Mouse (Mus musculus) 3T3-L1 (cell line): Measurements from ENCODE around the gene Gbp3.
"Not testable (repeated sequence)": the region's sequence is repeated elsewhere in the genome, so short reads cannot be mapped to it uniquely, and the experiment has no call there.

Experiments
- DNase-seq: peaks from one replicate; pipeline ENCODE4 v3.0.0-alpha.2; 2015; ENCODE audit warnings: low read depth, low spot score

Gbp3 gene

GRCm38 (mm10) chr3:142559632-142560228 is at the start of gene Gbp3:
Gbp3 (plus strand) TSS chr3:142560026.
- DNase-seq, result peak; percentile 67

- no peak for DNase-seq
Measured at GRCm38 (mm10) chr3:142528116-142528515, 31.7 kb upstream of the Gbp3 start.

- no peak for DNase-seq
Measured at GRCm38 (mm10) chr3:142529597-142529996, 30.2 kb upstream of the Gbp3 start.

GRCm38 (mm10) chr3:142530087-142530953 is 29.5 kb upstream of the Gbp3 start, which contains the start of gene Gbp7:
Gbp7 (plus strand) TSS chr3:142530342.
- DNase-seq, result peak; percentile 79

GRCm38 (mm10) chr3:142531595-142531994 is 28.2 kb upstream of the Gbp3 start:
- no peak for DNase-seq

GRCm38 (mm10) chr3:142533185-142533584 is 26.6 kb upstream of the Gbp3 start:
- DNase-seq, result no peak

- DNase-seq, result no peak
Measured at GRCm38 (mm10) chr3:142535667-142536066, 24.2 kb upstream of the Gbp3 start.

GRCm38 (mm10) chr3:142541391-142541790 is 18.4 kb upstream of the Gbp3 start:
- no peak for DNase-seq

- DNase-seq, result not testable (repeated sequence)
Measured at GRCm38 (mm10) chr3:142542776-142543175, 17.1 kb upstream of the Gbp3 start.

GRCm38 (mm10) chr3:142546690-142547089 is 13.1 kb upstream of the Gbp3 start:
- DNase-seq, result no peak

- peak; percentile 68 for DNase-seq
Measured at GRCm38 (mm10) chr3:142550052-142550676, 9.7 kb upstream of the Gbp3 start.

GRCm38 (mm10) chr3:142554601-142555000 is 5.2 kb upstream of the Gbp3 start:
- no peak for DNase-seq

GRCm38 (mm10) chr3:142555623-142556022 is 4.2 kb upstream of the Gbp3 start:
- no peak for DNase-seq

GRCm38 (mm10) chr3:142560296-142560948 is 596 bp downstream of the Gbp3 start:
- peak; percentile 90 for DNase-seq

GRCm38 (mm10) chr3:142561045-142561646 is 1.3 kb downstream of the Gbp3 start:
- no peak for DNase-seq

- no peak for DNase-seq
Measured at GRCm38 (mm10) chr3:142561666-142562065, 1.8 kb downstream of the Gbp3 start.

- not testable (repeated sequence) for DNase-seq
Measured at GRCm38 (mm10) chr3:142567490-142567889, 7.7 kb downstream of the Gbp3 start.

- DNase-seq, result no peak
Measured at GRCm38 (mm10) chr3:142570738-142571137, 10.9 kb downstream of the Gbp3 start.

- DNase-seq, result no peak
Measured at GRCm38 (mm10) chr3:142577108-142577507, 17.3 kb downstream of the Gbp3 start.

GRCm38 (mm10) chr3:142578342-142578741 is 18.5 kb downstream of the Gbp3 start:
- DNase-seq, result no peak

- DNase-seq, result no peak
Measured at GRCm38 (mm10) chr3:142583067-142583466, 23.2 kb downstream of the Gbp3 start.
